Mouse (Mus musculus) small intestine, adult 2 months (tissue): ENCODE results near the gene Arpc5.

Experiments used
- CTCF ChIP-seq: fragments of 200-500 bp; IDR thresholded peaks from 2 replicates; pipeline ENCODE4 v1.5.1; 2012; ENCODE audit warnings: low read depth, mild to moderate bottlenecking, control low read depth, inconsistent platforms, low read length, moderate library complexity, mixed read lengths; ENCODE audit not compliant: insufficient replicate concordance, insufficient read length; ENCODE audit errors: extremely low read depth
- POLR2A ChIP-seq: fragments of 200-500 bp; IDR thresholded peaks from 2 replicates; pipeline ENCODE4 v1.6.1; 2012; ENCODE audit warnings: low read depth, mild to moderate bottlenecking, control low read depth, inconsistent platforms, low read length, moderate library complexity

- peak; percentile 60 for TF ChIP-seq CTCF
- no peak for TF ChIP-seq POLR2A
Observed at GRCm38 (mm10) chr1:152815265-152815701, 48.9 kb downstream of the Arpc5 start.
